Mouse (Mus musculus) lung, adult 2 months (tissue): ENCODE results near the gene Mrps7. TPM values are rescaled to one million over a fixed set of nuclear protein-coding genes. Genes with fewer than 3 reads are reported as not detected.

Source experiments
- DNase-seq: peaks from one replicate; pipeline ENCODE4 v3.0.0; 2022
- H3K4me1 ChIP-seq: fragments of 200-500 bp; 2 replicates; pipeline ENCODE4 v1.6.1; 2011; ENCODE audit warnings: low read length; ENCODE audit not compliant: control insufficient read depth, insufficient read depth
- H3K4me3 ChIP-seq: fragments of 200-500 bp; replicated peaks from 2 replicates; pipeline ENCODE3; 2011; ENCODE audit warnings: low read depth, mild to moderate bottlenecking, control low read depth, low read length; ENCODE audit errors: extremely low read depth
- CTCF ChIP-seq: fragments of 200-500 bp; IDR thresholded peaks from 2 replicates; pipeline ENCODE4 v1.5.1; 2011; ENCODE audit warnings: mild to moderate bottlenecking, low read length, control low read depth; ENCODE audit not compliant: insufficient read depth
- POLR2A ChIP-seq: fragments of 200-500 bp; IDR thresholded peaks from 2 replicates; pipeline ENCODE4 v1.6.1; 2011; ENCODE audit warnings: low read depth, mild to moderate bottlenecking, control low read depth, low read length, borderline replicate concordance; ENCODE audit errors: extremely low read depth
- WGBS: fragments of 180-500 bp; shearing (Covaris S2); methylation state at CpG from one replicate; pipeline ENCODE4 v1.1.7; 2018; 5-methylcytosine and 5-hydroxymethylcytosine counted together
- polyA plus RNA-seq: library from polyadenylated mRNA; depleted of rRNA; stranded (reverse); fragments of >200 nt; gene quantifications from 2 replicates; pipeline ENCODE4 v1.2.3, GENCODE M21; 2012

Gene Mrps7
- polyA plus RNA-seq, 1 experiment: 15.8 TPM

GRCm38 (mm10) chr11:115627705-115628464 is 24.2 kb downstream of the Mrps7 start, which contains the start of gene Slc25a19:
Gene Slc25a19 (minus strand): TSS chr11:115628295.
- H3K4me3 ChIP-seq: peak within 1 kb of the TSS; percentile 86
- WGBS: under 1% methylated on average over 47 of the region's 47 CpGs
- DNase-seq: peak; percentile 99
- TF ChIP-seq CTCF (no peak), POLR2A (peak; percentile 78; the same call in 1 of the 2 replicates)
- 0 out of 2 replicates have a peak, but pooled peaks cover 2% of the 10 kb centered on the region for H3K4me1 ChIP-seq

- 44% methylated on average over 13 of the region's 13 CpGs for WGBS
- no peak overlapping the region for H3K4me3 ChIP-seq
- no peak for DNase-seq
- H3K4me1 ChIP-seq: 0 out of 2 replicates have a peak, but pooled peaks cover 2% of the 10 kb centered on the region
- TF ChIP-seq POLR2A (no peak), CTCF (no peak)
These were observed 24.9 kb downstream of the Mrps7 start for GRCm38 (mm10) chr11:115628465-115629101.

- TF ChIP-seq POLR2A (no peak), CTCF (no peak)
- 0 out of 2 replicates have a peak, but pooled peaks cover 2% of the 10 kb centered on the region for H3K4me1 ChIP-seq
- 82% methylated on average over 13 of the region's 13 CpGs for WGBS
- DNase-seq: no peak
- no peak overlapping the region for H3K4me3 ChIP-seq
These were observed 26.2 kb downstream of the Mrps7 start for GRCm38 (mm10) chr11:115629734-115630531.

- TF ChIP-seq CTCF (no peak), POLR2A (no peak)
- peak; percentile 56 for DNase-seq
- peak overlapping the region; percentile 15 for H3K4me3 ChIP-seq
- WGBS: 35% methylated on average over 16 of the region's 16 CpGs
- H3K4me1 ChIP-seq: 0 out of 2 replicates have a peak, but pooled peaks cover 2% of the 10 kb centered on the region
These were observed 27.1 kb downstream of the Mrps7 start for GRCm38 (mm10) chr11:115630532-115631504.

GRCm38 (mm10) chr11:115631505-115631890 is 27.8 kb downstream of the Mrps7 start:
- TF ChIP-seq CTCF (peak; percentile 64), POLR2A (no peak)
- peak; percentile 49 for DNase-seq
- 25% methylated on average over 3 of the region's 3 CpGs for WGBS
- Histone ChIP-seq H3K4me3 (no peak overlapping the region), H3K4me1 (0 out of 2 replicates have a peak, but pooled peaks cover 2% of the 10 kb centered on the region)

- DNase-seq: no peak
- no peak for TF ChIP-seq POLR2A
- TF ChIP-seq CTCF: no peak
- 66% methylated on average over 7 of the region's 7 CpGs for WGBS
These were observed 28.5 kb downstream of the Mrps7 start for GRCm38 (mm10) chr11:115632247-115632646.

GRCm38 (mm10) chr11:115632862-115633261 is 29.1 kb downstream of the Mrps7 start:
- no peak for DNase-seq
- Histone ChIP-seq H3K4me3 (no peak overlapping the region), H3K4me1 (no peaks in the 10 kb centered on the region)
- 75% methylated on average over 10 of the region's 10 CpGs for WGBS
- TF ChIP-seq CTCF (no peak), POLR2A (no peak)

More at GRCm38 (mm10) chr11:115632247-115632646, 28.5 kb downstream of the Mrps7 start:
- H3K4me3 ChIP-seq: no peak overlapping the region
- 0 out of 2 replicates have a peak, but pooled peaks cover 2% of the 10 kb centered on the region for H3K4me1 ChIP-seq

GRCm38 (mm10) chr11:115634109-115634508 is 30.4 kb downstream of the Mrps7 start:
- Histone ChIP-seq H3K4me1 (no peaks in the 10 kb centered on the region), H3K4me3 (no peak overlapping the region)
- no peak for TF ChIP-seq CTCF
- 56% methylated on average over 4 of the region's 4 CpGs for WGBS
- no peak for DNase-seq
